Mouse (Mus musculus) heart, embryonic 15.5 days (tissue): ENCODE measurements around the gene Sult2a1. TPM values are rescaled to one million over a fixed set of nuclear protein-coding genes. Genes with fewer than 3 reads are reported as not detected.
"Not testable (repeated sequence)": the region's sequence is repeated elsewhere in the genome, so short reads cannot be mapped to it uniquely, and the experiment has no call there.

Experiments used
- ATAC-seq: fragments of 200-750 bp; cut with Nextera tagmentation; replicated peaks from 2 replicates; pipeline ENCODE4 v1.8.0; 2017; ENCODE audit warnings: low read depth, moderate TSS enrichment; ENCODE audit not compliant: insufficient number of reproducible peaks, insufficient read depth, low FRiP score
- H3K27ac ChIP-seq: fragments of 300-500 bp; sonication (generic); 2 replicates; pipeline ENCODE4 v1.5.1; 2015; ENCODE audit warnings: mild to moderate bottlenecking, inconsistent platforms
- H3K27me3 ChIP-seq: fragments of 300-500 bp; sonication (generic); 2 replicates; pipeline ENCODE4 v1.6.1; 2015; ENCODE audit warnings: inconsistent platforms
- H3K36me3 ChIP-seq: fragments of 300-500 bp; sonication (generic); 2 replicates; pipeline ENCODE4 v1.6.1; 2015; ENCODE audit warnings: mild to moderate bottlenecking, inconsistent platforms
- H3K4me1 ChIP-seq: fragments of 300-500 bp; sonication (generic); replicated peaks from 2 replicates; pipeline ENCODE4 v1.6.1; 2015; ENCODE audit warnings: inconsistent platforms
- H3K4me2 ChIP-seq: fragments of 300-500 bp; sonication (generic); 2 replicates; pipeline ENCODE4 v1.6.1; 2015; ENCODE audit warnings: inconsistent platforms, mild to moderate bottlenecking, moderate library complexity
- H3K4me3 ChIP-seq: fragments of 300-500 bp; sonication (generic); 2 replicates; pipeline ENCODE4 v1.5.1; 2015; ENCODE audit warnings: mild to moderate bottlenecking, inconsistent platforms
- H3K9ac ChIP-seq: fragments of 300-500 bp; sonication (generic); 2 replicates; pipeline ENCODE4 v1.6.1; 2015; ENCODE audit warnings: mild to moderate bottlenecking, inconsistent platforms
- H3K9me3 ChIP-seq: fragments of 300-500 bp; sonication (generic); replicated peaks from 2 replicates; pipeline ENCODE4 v1.6.1; 2016; ENCODE audit warnings: inconsistent platforms
- WGBS: fragments of 180-500 bp; shearing (Covaris S2); methylation state at CpG from one replicate; pipeline ENCODE4 v1.1.7; 2015; ENCODE audit warnings: mixed read lengths; 5-methylcytosine and 5-hydroxymethylcytosine counted together
- polyA plus RNA-seq: library from polyadenylated mRNA; unstranded; fragments of >200 nt; fragmentation: Nextera tagmentation; extraction: Ambion mirVana; gene quantifications from 2 replicates; pipeline ENCODE4 v1.2.1, GENCODE M21; 2015

Sult2a1 gene
- polyA plus RNA-seq = not detected in 2 replicates

DNA sequence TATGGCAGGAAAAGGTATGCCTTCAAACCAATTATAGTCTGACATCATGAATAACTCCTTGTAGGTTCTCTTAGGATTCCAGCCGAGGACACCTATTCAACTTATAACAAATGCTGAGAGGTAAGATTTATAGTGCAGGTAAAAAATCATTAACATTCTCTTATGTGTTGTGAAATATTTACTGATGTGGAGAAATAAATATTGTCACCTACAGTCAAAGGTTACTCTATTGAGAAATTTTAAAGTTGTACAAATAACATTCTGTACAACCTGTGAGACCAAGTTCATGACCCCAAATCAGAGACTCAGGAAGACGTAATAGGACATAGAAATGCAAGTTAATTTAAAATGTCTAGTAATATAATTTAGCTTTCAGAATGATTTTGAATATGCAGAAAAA lies at the start of gene Sult2a1:
Gene Sult2a1 (minus strand): TSS at position 101 of the 400 bp plus-strand sequence.
- H3K4me3 ChIP-seq, H3K27me3 ChIP-seq, H3K9me3 ChIP-seq, H3K4me1 ChIP-seq, H3K27ac ChIP-seq, H3K9ac ChIP-seq, H3K36me3 ChIP-seq, ATAC-seq, H3K4me2 ChIP-seq: not testable (repeated sequence)
- 75% methylated on average over 1 of the region's 2 CpGs for WGBS

- Histone ChIP-seq H3K36me3 (no peaks in the 10 kb centered on the region), H3K4me2 (no peak overlapping the region), H3K9me3 (no peaks in the 10 kb centered on the region), H3K4me3 (no peak overlapping the region), H3K4me1 (no peaks in the 10 kb centered on the region), H3K27me3 (no peaks in the 10 kb centered on the region), H3K9ac (no peak overlapping the region), H3K27ac (no peak overlapping the region)
- ATAC-seq = no peak
- WGBS = 81% methylated on average over 1 of the region's 1 CpGs
Measured at GRCm38 (mm10) chr7:13813913-13814312, 23.3 kb downstream of the Sult2a1 start.

Other genes with a start within 250 kb of the Sult2a1 start
- not detected in 2 replicates for gene Sult2a5, start 213.4 kb downstream of the Sult2a1 start, polyA plus RNA-seq
- gene Sult2a2, start 103.9 kb downstream of the Sult2a1 start, polyA plus RNA-seq = not detected in 2 replicates
- not detected in 2 replicates for gene Sult2a4, start 152.2 kb upstream of the Sult2a1 start, polyA plus RNA-seq